Mouse (Mus musculus) Patski (cell line): ENCODE measurements at regions not wholly inside any gene's neighbourhood (a gene's known extent, or its start where the extent isn't known, plus 50 kb on each side); places are given as distances from the start of the nearest gene placed in this dataset.

Source experiments
- ATAC-seq: fragments of 100-300 bp; one replicate; pipeline ENCODE4 v1.8.0; 2021
- CTCF ChIA-PET: fragments of 350-600 bp; sonication (Branson Sonifier 250); formaldehyde crosslinking; loops from one replicate; lab custom pipeline; 2022; ENCODE audit warnings: inconsistent platforms; lab: Charles Lee
- POLR2A ChIA-PET: fragments of 350-600 bp; sonication (Branson Sonifier 250); formaldehyde crosslinking; loops from one replicate; lab custom pipeline; 2022; ENCODE audit warnings: antibody characterized with exemption, inconsistent platforms; lab: Charles Lee
- DNase-seq: peaks from one replicate; pipeline ENCODE4 v3.0.0-alpha.2; 2011; ENCODE audit warnings: low read depth, low spot score
- H3K27me3 ChIP-seq: fragments of 371-371 bp; one replicate; pipeline ENCODE4 v1.5.1; 2021
- CTCF ChIP-seq: fragments of 100-300 bp; IDR thresholded peaks from one replicate; pipeline ENCODE4 v1.5.1; 2021
- in situ Hi-C: fragments of 300-500 bp; cut with MboI; formaldehyde crosslinking; loops from 3 replicates; pipeline ENCODE4 v1.11.1; 2018; ENCODE audit warnings: low pct_unique_long_range_greater_than_20kb, mixed read lengths

DNA sequence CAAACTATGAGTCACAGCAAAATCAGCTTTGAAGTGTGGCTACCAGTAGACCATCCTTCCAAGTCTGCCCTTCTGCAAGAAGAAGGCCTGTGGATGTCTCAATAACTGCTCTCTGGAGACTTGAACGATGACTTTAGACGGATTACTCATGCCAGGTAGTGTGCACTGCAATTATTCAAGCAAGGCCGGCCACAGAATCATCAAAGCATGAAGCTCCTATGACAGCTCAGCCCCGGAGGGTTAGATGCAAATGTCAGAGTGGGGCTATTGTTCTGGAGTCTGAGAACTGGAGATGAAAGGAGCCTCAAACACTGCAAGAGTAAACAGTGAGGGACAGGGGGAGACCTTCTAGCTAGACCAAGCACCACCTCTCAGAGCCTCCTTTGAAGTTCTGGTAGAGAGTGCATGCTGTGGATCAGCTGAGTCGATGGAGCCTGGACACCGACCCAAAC lies 173.8 kb upstream of the Dmrta1 start:
- ChIA-PET CTCF (no interaction called here), POLR2A (no interaction called here)
- no peaks in the 10 kb centered on the region for H3K27me3 ChIP-seq
- in situ Hi-C loops, result loop anchor here (5.0 to 25.0 kb wide), 3 partner anchors 68 to 218 kb away; partner anchors contain the start of gene Cdkn2a
- DNase-seq (peak; percentile 83), ATAC-seq (peak; percentile 92)
- TF ChIP-seq CTCF, result no peak

DNA sequence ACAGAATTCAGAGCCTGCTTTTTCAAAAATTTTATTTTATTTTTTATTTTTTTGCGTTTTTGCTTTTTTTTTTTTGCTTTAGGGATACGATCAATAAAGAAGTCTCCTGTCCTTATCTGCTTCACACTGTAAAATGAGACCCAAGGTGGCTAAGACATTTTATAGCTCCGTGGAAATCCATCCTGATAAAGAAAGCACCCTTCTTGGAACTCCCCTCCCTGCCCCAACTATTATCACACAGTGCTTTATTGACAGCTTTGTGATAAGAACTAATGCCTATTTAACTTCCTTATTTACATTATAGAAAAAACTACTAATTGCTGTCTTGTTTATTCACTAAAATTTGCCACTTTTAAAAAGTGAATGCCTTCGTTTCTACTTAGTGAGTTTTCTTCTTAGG lies 179.0 kb upstream of the Dmrta1 start:
- DNase-seq, result no peak
- no peak for TF ChIP-seq CTCF
- no peaks in the 10 kb centered on the region for H3K27me3 ChIP-seq
- ATAC-seq, result no peak
- ChIA-PET POLR2A (interaction anchor here (0.7 kb wide), 1 partner anchor 335 kb away, joined by 3 read pairs; no protein-coding TSS in a partner anchor), CTCF (interaction anchor here (1.4 kb wide), 1 partner anchor 669 kb away, joined by 4 read pairs; no protein-coding TSS in a partner anchor)
- in situ Hi-C loops, result loop anchor here (25.0 kb wide), 2 partner anchors 138 to 213 kb away; partner anchors contain the start of gene Cdkn2a

- POLR2A ChIA-PET, result no interaction called here
- in situ Hi-C loops, result loop anchor here (25.0 kb wide), 1 partner anchor 554 kb away; no protein-coding TSS in a partner anchor
- no peak for DNase-seq
- CTCF ChIA-PET, result interaction anchor here (2.1 kb wide), 1 partner anchor 47 kb away, joined by 6 read pairs; no protein-coding TSS in a partner anchor
- H3K27me3 ChIP-seq, result no peaks in the 10 kb centered on the region
- no peak for TF ChIP-seq CTCF
- ATAC-seq, result no peak
Observed at GRCm38 (mm10) chr4:89490947-89491346, 180.1 kb upstream of the Cdkn2b start.

DNA sequence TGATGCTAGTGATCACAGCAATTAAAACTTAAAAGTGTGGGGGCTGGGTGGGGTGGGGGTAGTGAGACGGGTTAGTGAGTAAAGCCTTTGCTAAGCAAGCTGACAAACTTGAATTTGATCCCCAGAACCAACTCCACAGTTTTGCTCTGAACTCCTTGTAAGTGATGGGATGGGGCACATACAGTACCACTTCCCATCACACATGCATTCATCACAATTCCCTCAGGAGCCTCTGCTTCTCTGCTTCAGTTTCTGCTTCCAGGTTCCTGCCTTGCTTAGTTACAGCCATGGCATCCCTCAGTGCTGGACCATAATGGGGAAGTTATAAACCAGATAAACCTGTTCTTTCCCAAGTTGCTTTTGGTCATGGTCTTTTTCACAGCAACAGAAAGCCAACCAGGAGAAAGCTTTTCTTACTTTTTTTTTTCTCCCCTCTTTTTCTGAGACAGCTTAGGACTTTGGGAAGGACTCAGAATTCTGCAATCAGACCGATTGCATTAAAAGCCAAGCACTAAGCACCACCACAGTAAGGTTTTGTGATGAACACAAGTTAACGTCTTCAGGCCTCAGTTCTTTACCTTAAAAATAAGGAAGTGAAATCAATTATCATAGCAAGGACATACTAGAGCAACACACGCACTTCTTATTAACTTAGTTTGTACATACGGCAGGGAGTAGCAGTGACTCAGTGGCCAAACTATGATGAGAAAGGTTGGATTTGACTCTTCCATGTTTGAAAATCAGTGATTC lies 176.8 kb upstream of the Cdkn2b start:
- TF ChIP-seq CTCF, result no peak
- ChIA-PET POLR2A (no interaction called here), CTCF (interaction anchor here (2.5 kb wide), 1 partner anchor 14 kb away, joined by 5 read pairs; no protein-coding TSS in a partner anchor)
- no peak for ATAC-seq
- in situ Hi-C loops, result loop anchor here (25.0 kb wide), 1 partner anchor 550 kb away; no protein-coding TSS in a partner anchor
- no peak for DNase-seq
- no peaks in the 10 kb centered on the region for H3K27me3 ChIP-seq

GRCm38 (mm10) chr4:89486963-89487362 lies 176.1 kb upstream of the Cdkn2b start:
- POLR2A ChIA-PET, result no interaction called here

DNA sequence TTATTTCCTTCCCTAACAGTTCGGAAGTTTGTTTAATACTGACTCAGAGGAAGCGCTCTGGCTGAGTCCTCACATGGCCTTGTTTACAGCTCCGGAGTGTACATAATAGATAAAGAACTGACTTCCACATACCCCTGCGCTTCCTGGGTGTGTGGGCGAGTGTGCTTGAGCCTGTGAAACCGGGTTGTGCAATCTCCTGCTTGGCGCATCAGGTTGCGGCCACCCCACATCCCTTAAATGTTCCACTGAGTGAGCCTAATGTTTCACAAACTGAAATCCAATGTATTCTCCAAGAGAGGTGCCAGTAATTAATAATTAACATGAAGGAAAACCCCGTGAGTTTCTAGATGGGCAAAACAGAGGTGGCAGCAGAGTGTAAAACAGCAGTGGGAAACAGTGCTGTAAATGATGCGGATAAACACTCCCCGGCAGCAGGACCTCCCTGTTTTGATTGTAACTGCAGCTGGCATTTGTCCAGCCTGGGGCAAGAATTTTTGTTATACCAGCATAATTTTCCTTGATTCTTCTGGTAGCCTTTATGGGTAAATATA lies 175.2 kb upstream of the Cdkn2b start:
- ChIA-PET POLR2A (no interaction called here), CTCF (interaction anchor here (1.0 to 1.2 kb wide), 2 partner anchors 11 to 58 kb away, joined by 3 read pairs; no protein-coding TSS in a partner anchor)
- in situ Hi-C loops, result loop anchor here (25.0 kb wide), 1 partner anchor 549 kb away; no protein-coding TSS in a partner anchor
- DNase-seq (peak; percentile 92), ATAC-seq (peak; percentile 98)
- no peak for TF ChIP-seq CTCF
- H3K27me3 ChIP-seq, result no peaks in the 10 kb centered on the region

More at GRCm38 (mm10) chr4:89486963-89487362, 176.1 kb upstream of the Cdkn2b start:
- no peak for DNase-seq
- CTCF ChIA-PET, result no interaction called here
- ATAC-seq, result no peak
- no peaks in the 10 kb centered on the region for H3K27me3 ChIP-seq
- in situ Hi-C loops, result loop anchor here (25.0 kb wide), 1 partner anchor 550 kb away; no protein-coding TSS in a partner anchor
- TF ChIP-seq CTCF, result no peak

DNA sequence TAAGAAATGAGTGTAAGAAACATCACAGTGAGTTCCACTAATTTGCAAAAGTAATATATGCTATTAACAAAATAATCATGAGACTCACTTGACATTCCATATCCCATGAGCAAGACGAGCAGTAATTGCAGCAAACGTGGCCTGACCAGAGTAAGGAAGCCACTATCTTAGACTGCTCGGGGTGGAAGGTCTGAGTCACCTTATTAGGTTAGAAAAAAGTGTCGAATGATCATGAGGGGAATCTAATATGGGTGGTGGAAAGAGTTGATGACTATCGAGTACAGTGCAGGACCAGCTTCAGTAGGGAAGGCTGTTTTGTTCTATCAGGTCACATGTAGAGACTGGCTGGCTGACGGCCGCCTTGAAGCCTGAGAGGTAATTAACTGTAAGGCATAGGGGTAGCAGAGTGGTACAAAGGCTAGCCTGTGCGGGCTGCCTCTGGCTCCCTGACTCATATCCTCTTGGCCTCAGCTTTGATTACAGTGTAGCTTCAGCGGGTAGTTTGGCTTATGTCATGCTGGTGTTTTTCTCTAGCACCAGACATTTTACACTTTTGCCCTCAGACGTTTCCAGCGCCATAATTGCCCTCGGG lies 167.9 kb upstream of the Cdkn2b start:
- ChIA-PET CTCF (no interaction called here), POLR2A (interaction anchor here (0.6 kb wide), 1 partner anchor 9 kb away, joined by 3 read pairs; no protein-coding TSS in a partner anchor)
- DNase-seq, result peak; percentile 67
- in situ Hi-C loops, result loop anchor here (25.0 kb wide), 1 partner anchor 541 kb away; no protein-coding TSS in a partner anchor
- ATAC-seq, result peak; percentile 91
- TF ChIP-seq CTCF, result no peak
- no peaks in the 10 kb centered on the region for H3K27me3 ChIP-seq

DNA sequence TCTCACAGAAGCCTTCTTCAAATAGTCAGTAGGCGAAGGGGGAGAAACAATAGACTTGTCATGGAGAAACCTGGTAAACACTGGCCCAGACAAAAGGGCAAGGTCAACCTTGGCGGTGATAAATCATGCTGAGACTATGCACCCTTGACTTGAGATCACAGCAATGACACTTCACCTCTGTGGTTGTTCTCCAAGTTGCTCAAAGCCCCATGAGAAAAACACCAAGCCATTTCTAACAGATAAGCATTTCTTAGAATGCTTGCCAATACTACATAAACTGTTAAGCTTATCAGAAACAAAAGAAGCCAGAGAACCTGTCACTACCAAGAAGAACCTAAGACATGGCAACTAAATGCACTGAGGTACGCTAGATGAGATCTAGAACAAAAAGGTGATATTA lies 165.0 kb upstream of the Cdkn2b start:
- no peak for ATAC-seq
- CTCF ChIA-PET, result interaction anchor here (1.4 kb wide), 1 partner anchor 45 kb away, joined by 3 read pairs; no protein-coding TSS in a partner anchor
- no peak for DNase-seq
- in situ Hi-C loops, result loop anchor here (25.0 kb wide), 1 partner anchor 539 kb away; no protein-coding TSS in a partner anchor
- H3K27me3 ChIP-seq, result no peaks in the 10 kb centered on the region
- TF ChIP-seq CTCF, result no peak
- POLR2A ChIA-PET, result interaction anchor here (0.6 kb wide), 1 partner anchor 362 kb away, joined by 3 read pairs; no protein-coding TSS in a partner anchor

DNA sequence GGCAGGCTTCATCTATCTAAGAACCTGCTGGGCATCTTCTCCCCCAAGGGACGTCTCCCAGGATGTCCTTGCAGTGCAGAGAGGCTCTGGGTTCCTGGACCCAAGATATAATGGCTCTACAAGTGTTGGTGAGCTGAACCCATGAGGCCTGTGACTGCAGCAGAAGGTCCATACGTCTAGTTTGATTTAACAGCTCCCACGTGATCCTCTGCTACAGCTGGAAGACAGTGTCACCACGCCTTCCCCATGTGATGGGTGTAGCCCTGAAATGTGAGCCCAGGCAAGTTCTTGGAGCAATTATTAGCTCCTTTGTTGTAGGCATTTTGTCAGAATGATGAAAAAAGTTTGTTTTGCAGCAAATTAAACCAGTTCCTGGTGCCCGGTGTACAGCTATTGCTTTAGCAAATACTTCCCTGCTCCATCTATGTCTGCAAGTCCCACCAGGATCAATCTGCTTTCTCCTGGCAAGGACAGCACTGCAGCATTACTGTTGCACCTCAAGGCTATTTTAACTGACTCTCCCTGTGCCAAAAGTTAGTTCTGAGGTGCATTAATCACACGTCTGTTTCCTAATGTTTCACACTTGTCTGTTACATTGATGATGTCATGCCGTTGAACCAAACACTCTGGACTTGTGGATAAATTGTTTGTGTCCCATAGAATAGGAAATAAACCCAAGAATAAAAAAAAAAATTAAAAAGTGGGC lies 164.2 kb upstream of the Cdkn2b start:
- TF ChIP-seq CTCF, result no peak
- DNase-seq (no peak), ATAC-seq (no peak)
- no peaks in the 10 kb centered on the region for H3K27me3 ChIP-seq
- POLR2A ChIA-PET, result no interaction called here
- CTCF ChIA-PET, result interaction anchor here (0.9 kb wide), 1 partner anchor 11 kb away, joined by 3 read pairs; no protein-coding TSS in a partner anchor
- in situ Hi-C loops, result loop anchor here (5.0 to 25.0 kb wide), 2 partner anchors 47 to 538 kb away; no protein-coding TSS in a partner anchor
